Mouse (Mus musculus) intestine, embryonic 16.5 days (tissue): ENCODE measurements at regions not wholly inside any gene's neighbourhood (a gene's known extent, or its start where the extent isn't known, plus 50 kb on each side); places are given as distances from the start of the nearest gene placed in this dataset.

Experiments
- ATAC-seq: fragments of 200-750 bp; cut with Nextera tagmentation; 2 replicates; pipeline ENCODE4 v1.8.0; 2017; ENCODE audit warnings: moderate TSS enrichment, moderate library complexity
- H3K27ac ChIP-seq: fragments of 300-500 bp; sonication (generic); 2 replicates; pipeline ENCODE4 v1.5.1; 2014; ENCODE audit warnings: mild to moderate bottlenecking, low read length
- H3K27me3 ChIP-seq: fragments of 300-500 bp; sonication (generic); replicated peaks from 2 replicates; pipeline ENCODE4 v1.6.1; 2014; ENCODE audit warnings: low read length, control low read depth, mixed read lengths; ENCODE audit not compliant: control insufficient read depth, insufficient read depth
- H3K36me3 ChIP-seq: fragments of 300-500 bp; sonication (generic); 2 replicates; pipeline ENCODE4 v1.6.1; 2014; ENCODE audit warnings: low read length, control low read depth; ENCODE audit not compliant: control insufficient read depth, insufficient read depth
- H3K4me1 ChIP-seq: fragments of 300-500 bp; sonication (generic); 2 replicates; pipeline ENCODE4 v1.6.1; 2014; ENCODE audit warnings: low read length, control low read depth, mixed read lengths; ENCODE audit not compliant: control insufficient read depth, insufficient read depth
- H3K4me2 ChIP-seq: fragments of 300-500 bp; sonication (generic); 2 replicates; pipeline ENCODE4 v1.6.1; 2014; ENCODE audit warnings: low read depth, low read length, control low read depth
- H3K4me3 ChIP-seq: fragments of 300-500 bp; sonication (generic); 2 replicates; pipeline ENCODE4 v1.5.1; 2014; ENCODE audit warnings: mild to moderate bottlenecking, low read length
- H3K9ac ChIP-seq: fragments of 300-500 bp; sonication (generic); 2 replicates; pipeline ENCODE4 v1.6.1; 2014; ENCODE audit warnings: low read depth, low read length
- H3K9me3 ChIP-seq: fragments of 300-500 bp; sonication (generic); 2 replicates; pipeline ENCODE4 v1.6.1; 2016; ENCODE audit warnings: low read length, control low read depth; ENCODE audit not compliant: control insufficient read depth
- WGBS: fragments of 180-500 bp; shearing (Covaris S2); extraction: QIAGEN DNeasy Blood & Tissue Kit; methylation state at CpG from one replicate; pipeline ENCODE4 v1.1.7; 2014; 5-methylcytosine and 5-hydroxymethylcytosine counted together

- Histone ChIP-seq H3K36me3 (no peaks in the 10 kb centered on the region), H3K27ac (no peak overlapping the region), H3K9me3 (no peaks in the 10 kb centered on the region), H3K4me1 (no peaks in the 10 kb centered on the region), H3K27me3 (no peaks in the 10 kb centered on the region), H3K4me3 (no peak overlapping the region), H3K4me2 (no peak overlapping the region), H3K9ac (no peak overlapping the region)
- ATAC-seq, result no peak
- WGBS, result 86% methylated on average over 1 of the region's 1 CpGs
These were observed 648.0 kb upstream of the Nova1 start for GRCm38 (mm10) chr12:47466740-47467139.

GRCm38 (mm10) chr12:47465924-47466323 is 647.2 kb upstream of the Nova1 start:
- Histone ChIP-seq H3K9ac (no peak overlapping the region), H3K27ac (no peak overlapping the region), H3K9me3 (no peaks in the 10 kb centered on the region), H3K4me1 (no peaks in the 10 kb centered on the region), H3K4me2 (no peak overlapping the region), H3K27me3 (no peaks in the 10 kb centered on the region), H3K4me3 (no peak overlapping the region), H3K36me3 (no peaks in the 10 kb centered on the region)
- WGBS, result 62% methylated on average over 5 of the region's 5 CpGs
- no peak for ATAC-seq

- no peak for ATAC-seq
These were observed 612.9 kb upstream of the Nova1 start for GRCm38 (mm10) chr12:47431669-47432068.

GRCm38 (mm10) chr12:47412251-47412650 is 593.5 kb upstream of the Nova1 start:
- no peaks in the 10 kb centered on the region for H3K36me3 ChIP-seq
- no peaks in the 10 kb centered on the region for H3K9me3 ChIP-seq
- H3K9ac ChIP-seq, result no peak overlapping the region
- no peaks in the 10 kb centered on the region for H3K27me3 ChIP-seq
- ATAC-seq, result no peak
- no peak overlapping the region for H3K27ac ChIP-seq
- H3K4me1 ChIP-seq, result no peaks in the 10 kb centered on the region
- WGBS, result 77% methylated on average over 4 of the region's 4 CpGs
- H3K4me3 ChIP-seq, result no peak overlapping the region
- no peak overlapping the region for H3K4me2 ChIP-seq

More at GRCm38 (mm10) chr12:47431669-47432068, 612.9 kb upstream of the Nova1 start:
- 45% methylated on average over 1 of the region's 1 CpGs for WGBS
- Histone ChIP-seq H3K36me3 (no peaks in the 10 kb centered on the region), H3K4me3 (no peak overlapping the region), H3K9me3 (no peaks in the 10 kb centered on the region), H3K9ac (no peak overlapping the region), H3K27me3 (no peaks in the 10 kb centered on the region), H3K4me1 (no peaks in the 10 kb centered on the region), H3K27ac (no peak overlapping the region), H3K4me2 (no peak overlapping the region)

GRCm38 (mm10) chr12:47406563-47406962 is 587.8 kb upstream of the Nova1 start:
- no peak overlapping the region for H3K4me3 ChIP-seq
- WGBS, result 85% methylated on average over 2 of the region's 2 CpGs
- ATAC-seq, result no peak
- H3K4me1 ChIP-seq, result no peaks in the 10 kb centered on the region
- H3K9ac ChIP-seq, result no peak overlapping the region
- H3K4me2 ChIP-seq, result no peak overlapping the region
- H3K27me3 ChIP-seq, result no peaks in the 10 kb centered on the region
- H3K9me3 ChIP-seq, result no peaks in the 10 kb centered on the region
- H3K27ac ChIP-seq, result no peak overlapping the region
- no peaks in the 10 kb centered on the region for H3K36me3 ChIP-seq

GRCm38 (mm10) chr12:47406131-47406530 is 587.4 kb upstream of the Nova1 start:
- Histone ChIP-seq H3K4me3 (no peak overlapping the region), H3K27ac (no peak overlapping the region), H3K4me2 (no peak overlapping the region), H3K4me1 (no peaks in the 10 kb centered on the region), H3K9me3 (no peaks in the 10 kb centered on the region), H3K9ac (no peak overlapping the region), H3K27me3 (no peaks in the 10 kb centered on the region), H3K36me3 (no peaks in the 10 kb centered on the region)
- WGBS, result 92% methylated on average over 2 of the region's 2 CpGs
- no peak for ATAC-seq

- no peaks in the 10 kb centered on the region for H3K9me3 ChIP-seq
- no peak for ATAC-seq
- no peaks in the 10 kb centered on the region for H3K36me3 ChIP-seq
- no peaks in the 10 kb centered on the region for H3K4me1 ChIP-seq
- no peak overlapping the region for H3K4me2 ChIP-seq
- H3K9ac ChIP-seq, result no peak overlapping the region
- no peak overlapping the region for H3K4me3 ChIP-seq
- 90% methylated on average over 1 of the region's 1 CpGs for WGBS
- no peak overlapping the region for H3K27ac ChIP-seq
- no peaks in the 10 kb centered on the region for H3K27me3 ChIP-seq
These were observed 564.5 kb upstream of the Nova1 start for GRCm38 (mm10) chr12:47383225-47383624.

GRCm38 (mm10) chr12:47353269-47353668 is 534.5 kb upstream of the Nova1 start:
- H3K4me1 ChIP-seq, result no peaks in the 10 kb centered on the region
- no peak overlapping the region for H3K27ac ChIP-seq
- no peaks in the 10 kb centered on the region for H3K36me3 ChIP-seq
- no peak overlapping the region for H3K4me3 ChIP-seq
- H3K9ac ChIP-seq, result no peak overlapping the region
- H3K27me3 ChIP-seq, result no peaks in the 10 kb centered on the region
- ATAC-seq, result no peak
- H3K9me3 ChIP-seq, result no peaks in the 10 kb centered on the region
- H3K4me2 ChIP-seq, result no peak overlapping the region
- WGBS, result 69% methylated on average over 2 of the region's 2 CpGs

- Histone ChIP-seq H3K36me3 (no peaks in the 10 kb centered on the region), H3K4me2 (no peak overlapping the region), H3K27ac (no peak overlapping the region), H3K9me3 (no peaks in the 10 kb centered on the region), H3K4me1 (no peaks in the 10 kb centered on the region), H3K9ac (no peak overlapping the region), H3K27me3 (no peaks in the 10 kb centered on the region), H3K4me3 (no peak overlapping the region)
- 94% methylated on average over 1 of the region's 1 CpGs for WGBS
- no peak for ATAC-seq
These were observed 532.5 kb upstream of the Nova1 start for GRCm38 (mm10) chr12:47351229-47351628.

GRCm38 (mm10) chr12:47313413-47313812 is 494.7 kb upstream of the Nova1 start:
- Histone ChIP-seq H3K4me2 (no peak overlapping the region), H3K9ac (no peak overlapping the region), H3K27me3 (no peaks in the 10 kb centered on the region), H3K4me3 (no peak overlapping the region), H3K36me3 (no peaks in the 10 kb centered on the region), H3K9me3 (no peaks in the 10 kb centered on the region), H3K4me1 (no peaks in the 10 kb centered on the region), H3K27ac (no peak overlapping the region)
- no peak for ATAC-seq
- 18% methylated on average over 2 of the region's 2 CpGs for WGBS
